Mouse (Mus musculus) CD8-positive naive resting alpha-beta T cell, adult 2 months (primary cell): ENCODE results near the gene Rbpj.

Experiments
- DNase-seq, 2 experiments: peaks; one replicate each; pipeline ENCODE4 v3.0.0; 2022; ENCODE audit warnings: low read depth in 2 of 2, low spot score in 2 of 2

Gene Rbpj

DNA sequence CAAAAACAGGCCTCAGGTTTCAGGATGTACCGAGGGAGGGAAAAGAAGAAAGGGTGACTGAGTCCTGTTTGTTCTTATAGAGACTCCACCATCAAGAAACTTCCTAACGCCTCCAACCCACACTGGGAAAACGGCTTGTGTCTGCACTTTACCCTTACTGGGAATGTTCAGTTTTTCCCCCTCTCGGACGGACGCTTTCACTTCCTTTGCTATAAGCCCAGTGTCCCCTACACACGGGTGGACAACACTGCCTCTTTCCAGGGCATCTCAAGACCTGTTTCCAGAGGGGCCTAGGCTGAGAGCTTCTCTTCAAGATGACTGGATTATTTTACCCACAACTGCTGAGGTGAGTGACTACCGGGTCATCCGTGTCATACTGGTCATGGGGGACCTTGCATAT is at the start of gene Rbpj:
TSS of gene Rbpj (plus strand) at position 270 of the 400 bp plus-strand sequence.
- DNase-seq: no peak

DNA sequence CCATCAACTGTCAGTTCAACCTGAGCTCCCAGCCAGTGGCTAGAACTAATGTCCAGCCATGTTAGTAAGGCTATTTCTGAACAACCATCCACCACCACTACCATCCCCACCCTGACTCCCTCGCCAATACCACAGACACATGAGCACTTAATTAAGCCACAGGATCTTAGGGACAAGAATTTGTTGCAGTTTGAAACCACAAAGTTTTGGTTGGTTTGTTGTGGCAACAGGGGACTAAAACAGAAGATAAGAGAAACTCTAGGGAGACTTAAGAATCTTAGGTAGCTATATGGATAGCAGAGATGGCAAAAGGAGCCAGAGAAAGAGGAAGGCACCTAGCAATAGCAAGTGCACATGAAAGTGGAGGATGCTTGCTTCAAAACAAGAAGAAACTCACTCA is 45.2 kb upstream of the Rbpj start:
- no peak for DNase-seq

- no peak for DNase-seq
Observed at GRCm38 (mm10) chr5:53421291-53421690, 44.7 kb upstream of the Rbpj start.

- DNase-seq: no peak
Observed at GRCm38 (mm10) chr5:53427411-53427810, 38.5 kb upstream of the Rbpj start.

DNA sequence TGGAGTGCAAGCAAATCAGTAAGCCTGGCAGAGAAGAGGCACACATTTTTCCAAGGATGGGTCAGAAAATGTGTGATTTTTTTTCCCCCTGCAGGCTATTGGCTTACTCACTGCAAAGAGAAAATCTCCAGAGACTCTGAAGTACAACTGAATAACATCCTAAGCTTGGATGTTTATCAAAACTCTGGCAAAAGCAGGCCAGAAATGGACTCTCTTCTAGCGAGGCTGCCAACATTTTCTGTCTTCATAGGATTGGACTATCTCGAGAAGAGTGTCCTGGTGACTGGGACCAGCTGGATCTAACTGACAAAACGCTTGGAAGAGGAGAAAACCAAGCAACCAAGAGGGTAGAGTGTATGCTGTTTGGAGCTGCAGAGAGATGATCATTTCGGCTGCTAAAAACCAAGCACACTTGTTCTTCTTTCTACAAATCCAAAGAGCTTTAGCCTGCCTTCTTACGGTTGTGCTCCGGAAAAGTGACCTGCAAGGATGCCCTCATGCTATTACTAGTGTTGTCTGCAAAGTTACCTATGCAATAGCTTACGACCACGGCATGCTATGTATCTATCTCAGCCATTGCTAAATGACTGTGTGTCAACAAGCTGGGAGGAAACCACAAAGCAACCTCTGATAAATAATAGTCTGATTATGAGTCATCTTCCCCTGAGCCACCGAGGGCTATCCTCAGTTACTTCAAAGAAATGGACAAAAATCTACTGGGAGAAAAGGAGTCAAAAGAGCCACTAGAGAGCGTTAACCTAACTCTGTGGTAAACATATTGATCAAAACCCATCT is 36.1 kb upstream of the Rbpj start:
- DNase-seq: no peak

- no peak for DNase-seq
Observed at GRCm38 (mm10) chr5:53432451-53432850, 33.5 kb upstream of the Rbpj start.

DNA sequence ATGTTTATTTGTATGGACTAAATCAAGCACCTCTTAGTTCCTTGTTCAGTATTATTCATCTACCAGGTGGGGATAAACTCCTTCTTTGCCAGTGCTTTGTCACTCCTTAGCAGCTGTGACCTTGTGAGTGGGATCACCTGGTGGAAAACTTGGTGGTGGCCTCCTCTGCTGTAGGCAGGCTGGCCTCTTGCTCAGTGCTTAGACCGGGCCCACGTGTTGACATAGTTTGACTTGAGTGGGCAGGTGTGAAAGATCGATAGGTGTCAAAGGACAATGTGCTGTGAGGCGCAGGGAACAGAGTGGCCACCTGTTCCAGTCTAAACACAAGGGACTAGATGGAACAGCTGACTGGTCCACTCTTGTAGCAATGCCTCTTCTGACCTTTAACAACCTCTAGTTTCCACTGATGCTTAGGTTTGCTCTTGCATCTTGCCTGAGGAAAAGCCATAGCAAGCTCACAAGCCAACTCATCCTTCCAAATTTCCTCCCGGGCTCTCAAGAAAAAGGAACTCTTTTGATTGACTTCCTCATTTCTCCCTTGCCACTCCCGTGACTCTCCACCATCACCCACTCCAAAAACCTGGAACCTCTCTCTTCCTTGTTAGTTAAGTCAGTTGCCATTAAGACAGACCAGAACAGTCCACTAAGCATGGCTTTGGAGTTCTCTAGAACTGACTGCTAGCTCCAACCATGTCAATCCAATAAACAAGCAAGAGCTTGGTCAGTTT is 28.9 kb upstream of the Rbpj start:
- no peak for DNase-seq

DNA sequence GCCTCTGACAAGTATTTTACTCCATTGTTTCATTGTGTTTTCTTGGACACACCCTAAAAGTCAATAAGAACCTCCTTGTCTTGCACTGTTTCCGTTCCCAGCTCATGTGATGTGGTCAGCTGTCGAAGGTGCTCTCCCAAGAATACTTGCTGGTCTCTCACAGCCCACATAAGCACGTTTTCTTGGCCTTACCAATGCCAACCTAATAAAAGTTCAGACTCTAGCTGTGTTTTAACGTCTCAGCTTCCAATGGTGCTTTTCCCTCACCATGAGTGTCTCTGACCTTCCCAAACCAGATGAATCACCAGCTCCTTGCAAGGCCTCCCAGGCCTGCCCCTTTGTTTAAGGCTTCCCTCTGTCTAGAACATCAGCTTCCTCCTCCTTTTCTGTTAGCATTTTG is 28.2 kb upstream of the Rbpj start:
- DNase-seq: no peak

DNA sequence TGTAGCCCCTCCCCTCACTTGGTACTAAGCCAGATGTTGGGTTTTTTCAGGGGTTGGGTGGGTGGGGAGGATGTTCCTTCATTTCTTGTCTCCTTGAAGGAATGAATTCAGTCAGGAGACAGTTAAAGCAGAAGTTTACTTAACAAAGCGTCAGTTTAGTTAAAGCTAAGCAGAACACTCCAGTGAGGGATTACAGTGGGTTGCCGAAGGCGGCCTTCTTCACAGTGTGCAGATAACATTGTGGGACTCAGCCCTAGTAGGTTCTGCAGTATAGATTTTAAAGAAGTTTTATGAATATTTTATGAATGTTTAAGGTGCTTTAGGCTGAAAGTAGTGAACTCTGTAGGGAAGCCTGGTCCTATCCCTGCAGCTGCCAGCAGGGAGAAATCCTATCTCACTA is 27.7 kb upstream of the Rbpj start:
- DNase-seq: no peak

GRCm38 (mm10) chr5:53439655-53440054 is 26.3 kb upstream of the Rbpj start:
- DNase-seq: no peak

- DNase-seq: no peak
Observed at GRCm38 (mm10) chr5:53444030-53444429, 21.9 kb upstream of the Rbpj start.

DNA sequence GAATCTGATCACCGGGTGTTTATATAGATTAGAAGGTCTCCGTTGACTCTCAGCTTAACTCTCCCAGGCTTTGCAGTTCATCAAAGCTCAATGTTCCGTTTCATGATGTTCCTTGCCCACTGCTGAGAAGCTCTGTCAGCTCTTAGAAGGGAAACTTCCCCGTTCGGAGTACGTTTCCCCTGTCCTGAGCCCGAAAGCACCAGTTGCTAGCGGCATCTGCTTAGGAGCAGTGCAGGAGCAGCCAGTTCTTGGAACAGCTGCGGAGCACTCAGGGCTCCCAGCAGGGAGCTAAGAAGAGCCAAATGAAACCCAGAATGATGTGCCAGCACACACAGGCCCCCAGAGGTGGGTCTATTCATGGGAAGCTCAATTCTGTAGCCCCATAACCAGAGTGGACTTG is 15.0 kb upstream of the Rbpj start:
- DNase-seq: no peak

- no peak for DNase-seq
Observed at GRCm38 (mm10) chr5:53451829-53452228, 14.1 kb upstream of the Rbpj start.

DNA sequence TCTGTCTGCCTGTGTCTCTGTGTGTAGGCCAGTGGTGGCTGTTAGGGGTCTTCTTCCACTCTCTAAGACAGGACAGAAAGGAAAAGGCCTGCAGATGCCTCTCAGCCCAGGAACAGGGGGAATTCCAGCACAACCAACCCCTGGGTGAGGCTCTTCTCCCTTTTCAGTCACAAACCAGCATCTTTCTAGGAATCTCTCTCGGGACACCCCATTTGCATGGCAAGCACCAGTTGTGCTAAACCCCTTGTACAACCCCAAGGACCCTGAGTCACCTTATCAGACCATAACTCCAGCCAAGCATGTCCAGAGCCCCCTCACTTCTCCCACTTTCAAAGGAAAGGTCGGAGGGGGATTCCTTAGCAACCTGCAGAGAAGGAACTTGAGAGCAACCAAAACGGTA is 13.0 kb upstream of the Rbpj start:
- DNase-seq: no peak

GRCm38 (mm10) chr5:53454706-53455105 is 11.2 kb upstream of the Rbpj start:
- DNase-seq: no peak

GRCm38 (mm10) chr5:53455459-53455858 is 10.5 kb upstream of the Rbpj start:
- DNase-seq: no peak

- no peak for DNase-seq
Observed at GRCm38 (mm10) chr5:53460196-53460595, 5.8 kb upstream of the Rbpj start.

DNA sequence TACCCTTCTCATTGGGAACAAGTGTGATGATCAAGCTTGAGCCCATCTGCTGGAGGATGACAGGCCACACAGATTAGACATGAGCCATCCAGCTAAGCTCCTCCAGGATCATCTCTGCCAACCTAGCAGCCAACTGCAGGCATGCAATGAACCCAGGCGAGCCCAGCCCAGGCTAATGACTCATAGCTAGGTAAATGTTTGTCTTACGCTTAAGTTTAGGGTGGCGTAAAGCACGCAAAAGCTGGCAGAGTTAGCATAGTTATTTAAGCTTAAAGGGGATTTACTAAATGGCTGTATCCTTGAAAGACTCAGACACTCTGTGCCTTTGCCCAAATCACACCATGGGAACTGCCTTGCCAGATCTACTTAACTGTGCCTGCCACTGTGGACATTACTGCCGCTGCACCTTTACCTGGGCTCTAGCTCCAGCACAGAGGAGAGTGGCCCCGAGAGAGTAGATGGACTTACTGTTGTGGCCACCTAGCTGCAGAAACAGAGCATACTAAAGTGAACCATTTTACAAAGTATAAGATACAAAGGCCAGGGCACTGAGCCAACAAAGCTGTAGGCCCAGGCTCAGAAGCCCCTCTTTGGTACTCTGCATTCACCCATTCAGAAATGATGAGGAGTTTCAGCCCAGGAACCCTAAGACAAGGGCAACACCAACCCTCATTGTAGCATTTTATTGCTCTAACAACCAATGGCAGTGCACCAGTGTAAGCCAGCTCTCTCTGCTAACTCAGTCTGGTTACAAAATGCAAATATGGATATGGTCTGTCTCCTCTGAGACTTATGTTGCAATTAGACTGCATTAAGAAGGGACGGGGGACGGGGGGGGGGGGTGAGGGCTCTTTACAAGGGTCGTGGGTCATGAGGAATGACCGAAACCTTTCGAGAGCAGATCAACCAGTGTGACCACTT is 2.6 kb upstream of the Rbpj start:
- no peak for DNase-seq

- DNase-seq: no peak
Observed at GRCm38 (mm10) chr5:53466422-53467333, 726 bp downstream of the Rbpj start.

DNA sequence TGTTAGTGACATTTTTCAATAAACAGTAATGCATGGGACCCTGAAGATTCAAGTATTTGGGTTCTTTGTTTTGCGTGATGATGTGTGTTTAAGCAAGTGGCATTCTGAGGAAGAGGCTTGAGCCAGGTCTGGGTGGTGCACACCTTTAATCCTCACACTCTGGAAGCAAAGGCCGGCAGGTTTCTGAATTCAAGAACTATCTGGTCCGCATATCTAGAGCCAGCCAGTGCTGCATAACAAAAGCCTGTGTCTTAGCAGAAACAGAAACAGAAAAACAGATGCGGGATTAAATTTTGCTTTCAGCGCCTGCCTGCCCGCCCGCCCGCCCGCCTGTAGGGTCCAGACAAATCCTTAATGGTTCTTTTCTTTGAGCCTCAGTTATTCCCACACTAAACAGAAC is 1.6 kb downstream of the Rbpj start:
- no peak for DNase-seq

DNA sequence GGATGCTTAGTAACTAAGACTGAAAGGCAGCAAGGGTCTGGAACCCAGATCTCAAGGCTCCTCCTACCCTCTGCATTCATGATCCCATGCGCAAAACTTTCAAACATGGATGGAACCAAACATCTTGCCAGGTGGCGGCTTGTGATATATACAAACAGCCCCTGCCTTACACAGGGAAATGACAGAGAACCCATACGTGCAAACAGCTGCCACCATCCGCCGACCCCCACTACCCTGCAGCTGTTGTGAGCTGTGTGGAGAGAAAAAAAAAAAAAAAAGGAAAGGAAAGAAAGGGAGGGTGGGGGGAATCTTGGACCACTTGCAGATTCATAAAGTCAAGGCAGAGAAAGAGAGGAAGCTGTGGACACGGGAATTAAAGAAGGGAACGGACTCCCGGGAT is 2.4 kb downstream of the Rbpj start:
- DNase-seq: no peak
